Mouse (Mus musculus): ENCODE measurements around the gene Dennd5a.

DNA sequence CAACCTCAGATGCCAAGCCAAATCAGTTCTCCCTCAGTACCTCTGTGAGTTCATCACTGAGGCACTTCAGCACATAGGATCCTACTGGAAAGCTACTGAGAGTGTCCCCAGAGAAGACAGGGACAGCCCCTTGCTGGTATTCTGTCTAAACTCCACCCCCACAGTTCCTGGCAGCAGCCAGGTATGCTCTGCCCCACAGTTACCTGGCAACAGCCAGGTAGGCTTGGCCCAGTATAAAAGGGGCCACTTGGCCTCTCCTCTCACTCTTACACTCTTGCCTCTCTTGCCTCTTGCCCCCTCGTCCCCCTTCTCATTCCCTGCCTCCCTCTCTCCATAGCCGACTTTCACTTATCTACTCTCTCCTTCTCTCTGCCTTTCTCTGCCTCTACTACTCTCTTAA is 35.3 kb downstream of the Dennd5a start:
- TF ChIP-seq CTCF (IDR thresholded peaks at IDR 0.05; ENCODE audit: low read depth) = no peak
- TF ChIP-seq EP300 (optimal IDR thresholded peaks at IDR 0.05) = no peak

Data from stomach, postnatal 0 days (tissue).